Mouse (Mus musculus): ENCODE results near the gene Myt1l. TPM values are rescaled to one million over a fixed set of nuclear protein-coding genes. Genes with fewer than 3 reads are reported as not detected.

The Myt1l gene
- total RNA-seq, 1 experiment from 2014 or later = not detected

- no peak for ATAC-seq (replicated peaks; ENCODE audit: low read depth, poor library complexity, severe bottlenecking)
These were observed 344.1 kb downstream of the Myt1l start for GRCm38 (mm10) chr12:29872156-29872815.

DNA sequence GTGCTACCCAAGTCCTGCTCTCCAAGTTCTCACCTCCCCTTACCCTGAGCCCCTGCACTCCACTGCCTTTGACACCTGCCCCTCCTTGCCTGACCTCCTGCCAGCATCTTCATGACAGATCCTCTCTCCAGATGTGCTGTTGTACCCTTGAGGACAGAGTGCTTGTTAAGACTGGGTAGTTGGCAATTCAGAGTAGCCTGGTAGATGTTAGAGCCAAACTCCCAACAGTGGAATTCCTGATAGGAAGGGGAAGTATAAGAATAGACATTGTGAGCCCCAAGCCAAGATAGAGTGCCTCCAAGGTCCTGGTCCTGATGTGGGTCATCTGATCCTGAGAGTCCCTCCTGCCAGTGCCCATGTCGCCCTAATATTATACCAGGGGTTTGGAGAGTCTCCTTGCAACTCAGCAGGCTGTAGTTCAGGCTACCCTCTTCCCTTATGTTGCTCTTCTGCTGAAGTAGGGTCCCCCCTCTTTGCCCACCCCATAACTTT lies 345.1 kb downstream of the Myt1l start:
- ATAC-seq (replicated peaks; ENCODE audit: low read depth, poor library complexity, severe bottlenecking) = no peak

DNA sequence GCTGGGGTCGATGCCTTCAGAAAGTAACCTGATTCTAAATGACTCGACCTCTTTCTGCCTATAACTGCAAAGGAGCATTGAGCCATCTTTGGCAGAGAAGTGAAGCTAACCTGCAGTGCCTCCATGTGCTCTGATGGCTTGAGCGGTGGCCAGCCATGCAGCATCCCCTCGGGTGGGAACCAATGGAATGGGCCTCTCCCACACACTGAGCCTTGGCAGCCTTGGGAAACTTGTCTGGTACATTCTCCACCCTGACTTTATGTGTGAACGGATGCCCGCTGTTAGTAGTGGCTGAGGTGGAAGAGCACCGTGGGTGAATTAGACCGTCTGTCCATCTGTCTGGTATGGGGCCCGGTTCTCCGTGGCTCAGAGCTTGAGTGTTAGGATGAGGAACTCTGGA lies 349.8 kb downstream of the Myt1l start:
- ATAC-seq (replicated peaks; ENCODE audit: low read depth, poor library complexity, severe bottlenecking) = no peak

- no peak; the same call in 1 of the 2 replicates for ATAC-seq (replicated peaks; ENCODE audit: low read depth, poor library complexity, severe bottlenecking)
These were observed 354.9 kb downstream of the Myt1l start for GRCm38 (mm10) chr12:29882871-29883617.

DNA sequence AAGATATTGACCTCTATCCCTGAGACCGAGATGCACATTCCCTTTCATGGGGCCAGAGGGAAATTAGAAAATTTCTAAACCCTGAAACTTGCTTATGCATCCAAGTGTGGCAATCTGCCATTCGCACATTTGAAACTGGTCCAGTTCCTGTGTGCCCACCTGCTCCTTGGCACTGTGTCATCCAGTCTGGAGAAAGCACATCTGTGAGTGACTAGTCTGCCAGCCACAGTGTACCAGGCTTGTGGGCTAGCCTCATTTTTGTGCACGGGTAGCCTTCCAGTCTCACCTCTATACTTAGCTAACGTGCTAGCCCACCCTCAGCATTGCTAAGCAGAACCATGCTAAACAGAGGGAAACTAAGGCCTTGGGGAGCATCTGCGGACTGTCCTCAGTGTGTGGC lies 356.2 kb downstream of the Myt1l start:
- no peak for ATAC-seq (replicated peaks; ENCODE audit: low read depth, poor library complexity, severe bottlenecking)

DNA sequence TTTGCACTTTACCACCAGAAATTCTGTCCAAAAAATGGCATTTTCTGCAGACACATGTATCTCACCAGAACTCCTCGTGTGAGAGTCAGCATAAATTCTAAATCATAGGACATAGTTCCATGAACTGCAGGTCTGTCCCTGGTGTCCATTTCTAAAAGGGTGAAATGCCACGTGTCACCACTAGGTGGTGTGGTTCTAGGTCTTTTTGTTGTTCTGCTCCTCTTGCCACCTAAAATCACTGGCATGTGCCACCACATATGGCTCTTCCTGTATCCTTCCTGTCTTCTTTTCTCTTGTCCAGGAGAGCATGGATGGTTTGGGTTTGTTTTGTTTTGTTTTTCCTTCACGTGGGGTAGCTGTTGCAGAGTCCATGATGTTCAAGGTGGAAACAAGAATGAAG lies 366.5 kb downstream of the Myt1l start:
- no peak for ATAC-seq (replicated peaks; ENCODE audit: low read depth, poor library complexity, severe bottlenecking)

DNA sequence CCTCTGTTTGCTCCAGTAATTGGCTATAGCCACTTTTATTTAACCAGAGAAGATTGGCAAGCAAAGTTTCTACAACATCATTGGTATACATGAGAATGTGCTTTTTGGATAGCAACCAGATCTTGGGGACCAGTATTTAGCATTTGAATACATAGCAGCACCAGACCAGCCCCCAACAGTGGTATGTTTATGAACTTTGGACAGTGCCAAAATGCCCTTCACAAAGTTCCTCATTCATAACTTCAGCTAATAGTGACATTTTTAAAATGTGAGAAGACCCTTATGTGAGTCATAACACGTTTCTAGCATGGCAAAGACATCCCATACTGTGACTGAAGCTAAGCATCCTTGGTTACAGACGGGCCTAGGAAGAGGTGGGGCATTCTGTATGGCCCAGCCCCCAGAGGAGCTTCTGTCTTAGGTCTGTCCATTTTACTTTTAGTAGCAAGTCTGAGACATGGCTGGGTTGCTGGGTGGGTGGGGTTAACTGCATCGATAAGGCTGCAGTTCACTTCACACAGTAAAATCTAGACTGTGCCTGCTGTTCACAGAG lies 369.4 kb downstream of the Myt1l start:
- no peak for ATAC-seq (replicated peaks; ENCODE audit: low read depth, poor library complexity, severe bottlenecking)

GRCm38 (mm10) chr12:29904101-29904874 lies 376.1 kb downstream of the Myt1l start:
- no peak for ATAC-seq (replicated peaks; ENCODE audit: low read depth, poor library complexity, severe bottlenecking)

DNA sequence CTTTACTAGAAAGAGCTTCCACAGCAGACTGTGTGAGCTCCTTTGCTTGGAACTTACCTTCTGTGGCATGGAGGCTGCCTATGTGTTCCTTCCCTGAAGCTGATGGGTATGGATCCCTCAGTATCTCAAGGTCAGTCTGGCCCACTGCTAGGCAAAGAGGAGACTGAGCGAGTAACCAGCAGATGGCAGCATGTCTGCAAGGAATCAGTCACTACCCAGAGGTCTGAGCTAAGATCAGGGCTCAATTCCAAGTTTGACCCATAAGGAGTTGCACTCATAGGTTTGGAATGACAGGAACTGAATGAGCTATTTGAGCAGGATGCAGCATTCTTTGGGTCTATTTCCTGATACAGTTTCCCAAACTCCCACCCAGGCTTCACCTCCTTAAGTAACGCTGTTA lies 378.9 kb downstream of the Myt1l start:
- no peak for ATAC-seq (replicated peaks; ENCODE audit: low read depth, poor library complexity, severe bottlenecking)

DNA sequence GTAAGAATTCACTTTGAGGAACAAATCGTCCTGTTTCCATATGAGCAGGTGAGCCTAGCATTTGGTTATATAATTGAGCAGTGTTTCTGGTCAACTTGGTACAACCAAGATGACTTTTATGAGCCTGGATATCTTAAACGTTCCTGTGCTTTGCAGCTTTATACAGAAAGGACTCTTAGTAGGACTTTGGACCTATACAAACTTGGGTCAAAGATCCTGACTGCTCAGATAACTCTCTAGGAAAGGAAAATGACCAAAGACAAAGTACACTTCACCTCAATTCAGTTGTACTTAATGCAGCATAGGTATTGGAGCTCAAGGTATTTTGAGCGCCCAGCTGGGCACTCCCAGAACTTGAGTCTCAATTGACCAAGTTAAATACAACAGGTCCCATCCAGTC lies 388.0 kb downstream of the Myt1l start:
- ATAC-seq (replicated peaks; ENCODE audit: low read depth, poor library complexity, severe bottlenecking) = no peak

DNA sequence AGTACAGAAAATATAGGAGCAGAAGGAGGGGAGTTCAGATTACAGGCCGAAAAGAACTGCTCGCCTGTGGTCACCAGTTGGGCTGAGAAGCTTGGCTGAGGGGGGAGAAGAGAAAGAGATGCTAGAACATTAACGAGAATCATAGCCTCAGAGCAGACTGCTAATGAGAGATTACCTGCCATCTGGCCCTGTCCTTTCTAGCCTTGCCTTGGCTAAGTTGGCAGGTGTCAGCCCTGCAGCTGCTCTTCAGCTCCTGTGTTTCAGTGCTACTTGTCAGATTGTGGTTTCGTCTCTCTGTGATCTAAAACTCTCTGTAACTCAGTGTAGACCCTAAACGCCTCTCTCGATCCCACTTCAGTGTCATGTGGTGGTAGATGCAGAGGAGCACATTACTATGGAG lies 388.6 kb downstream of the Myt1l start:
- no peak for ATAC-seq (replicated peaks; ENCODE audit: low read depth, poor library complexity, severe bottlenecking)

DNA sequence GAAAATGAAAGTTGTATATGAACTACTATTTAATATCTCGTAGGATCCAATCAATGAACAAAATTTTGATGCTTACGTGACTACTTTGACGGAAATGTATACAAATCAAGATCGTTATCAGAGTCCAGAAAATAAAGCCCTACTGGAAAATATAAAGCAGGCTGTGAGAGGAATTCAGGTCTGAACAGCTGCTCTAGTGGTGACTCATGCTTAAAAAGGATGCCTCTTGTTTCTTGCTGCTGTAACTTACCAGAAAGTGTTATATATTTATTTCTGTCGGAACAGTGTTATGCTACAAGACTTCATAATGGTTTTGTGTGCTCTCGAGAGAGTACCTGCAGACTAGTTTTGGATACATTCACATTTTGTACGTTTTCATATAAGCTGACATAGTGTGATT lies 392.1 kb downstream of the Myt1l start:
- ATAC-seq (replicated peaks; ENCODE audit: low read depth, poor library complexity, severe bottlenecking) = no peak

GRCm38 (mm10) chr12:29921481-29921880 lies 393.3 kb downstream of the Myt1l start:
- ATAC-seq (replicated peaks; ENCODE audit: low read depth, poor library complexity, severe bottlenecking) = no peak

- no peak for ATAC-seq (replicated peaks; ENCODE audit: low read depth, poor library complexity, severe bottlenecking)
These were observed 398.7 kb downstream of the Myt1l start for GRCm38 (mm10) chr12:29926896-29927295.

DNA sequence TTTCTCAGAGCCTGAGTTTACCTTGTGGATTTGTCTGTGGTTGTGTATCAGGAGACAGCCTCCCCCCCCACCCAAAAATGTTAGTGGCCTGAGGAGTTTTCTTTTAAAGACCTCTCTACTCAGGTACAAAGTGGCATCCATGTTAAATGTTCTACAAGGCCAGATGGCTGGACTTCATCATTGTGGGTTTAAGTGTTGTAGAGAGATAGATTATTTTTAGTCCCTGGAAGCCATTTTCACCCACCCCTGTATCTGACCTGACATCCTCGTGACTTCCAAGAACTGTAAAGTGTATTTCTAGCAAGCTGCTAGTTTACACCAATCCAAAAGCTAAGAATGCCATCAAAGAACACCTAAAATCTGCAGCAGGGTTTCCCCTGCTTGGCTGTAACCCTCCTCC lies 402.4 kb downstream of the Myt1l start:
- ATAC-seq (replicated peaks; ENCODE audit: low read depth, poor library complexity, severe bottlenecking) = no peak

DNA sequence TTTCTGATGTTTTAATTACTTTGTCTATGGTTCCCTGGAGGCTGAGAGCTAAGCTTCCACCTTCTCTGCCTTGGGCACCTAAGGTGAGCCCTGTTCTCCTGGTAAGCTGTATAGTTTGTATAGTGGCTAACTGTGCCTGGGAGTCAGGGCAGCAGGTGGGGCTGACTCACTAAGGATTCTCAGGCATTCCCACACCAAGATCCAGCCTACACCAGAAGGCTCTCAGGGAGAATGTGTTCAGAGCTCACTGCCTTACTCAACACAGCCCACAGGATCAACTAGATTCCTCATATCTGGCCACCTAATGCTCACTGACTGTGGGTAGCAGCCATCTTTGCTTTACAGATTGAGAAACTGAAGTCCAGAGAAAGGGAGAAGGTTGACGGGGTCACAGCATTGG lies 404.8 kb downstream of the Myt1l start:
- ATAC-seq (replicated peaks; ENCODE audit: low read depth, poor library complexity, severe bottlenecking) = no peak

DNA sequence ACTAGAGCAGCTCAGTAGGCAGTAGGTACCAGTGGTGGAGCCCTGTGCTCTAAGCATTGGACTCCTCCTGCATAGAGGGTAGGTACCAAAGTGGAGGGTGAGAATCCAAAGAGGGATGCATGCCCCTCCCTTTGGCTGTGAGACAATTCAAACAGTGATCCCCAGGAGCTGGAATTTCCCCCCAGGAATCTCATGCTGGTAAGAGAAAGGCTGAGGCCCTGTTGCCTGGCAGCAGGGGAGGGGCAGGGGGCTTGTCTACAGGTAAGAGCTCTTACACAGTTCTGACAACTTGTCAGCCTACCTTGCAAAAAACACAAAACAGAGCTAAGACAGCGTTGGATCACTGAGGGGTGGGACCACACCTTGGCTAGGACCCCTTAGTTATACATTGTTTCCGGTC lies 405.3 kb downstream of the Myt1l start:
- no peak for ATAC-seq (replicated peaks; ENCODE audit: low read depth, poor library complexity, severe bottlenecking)

DNA sequence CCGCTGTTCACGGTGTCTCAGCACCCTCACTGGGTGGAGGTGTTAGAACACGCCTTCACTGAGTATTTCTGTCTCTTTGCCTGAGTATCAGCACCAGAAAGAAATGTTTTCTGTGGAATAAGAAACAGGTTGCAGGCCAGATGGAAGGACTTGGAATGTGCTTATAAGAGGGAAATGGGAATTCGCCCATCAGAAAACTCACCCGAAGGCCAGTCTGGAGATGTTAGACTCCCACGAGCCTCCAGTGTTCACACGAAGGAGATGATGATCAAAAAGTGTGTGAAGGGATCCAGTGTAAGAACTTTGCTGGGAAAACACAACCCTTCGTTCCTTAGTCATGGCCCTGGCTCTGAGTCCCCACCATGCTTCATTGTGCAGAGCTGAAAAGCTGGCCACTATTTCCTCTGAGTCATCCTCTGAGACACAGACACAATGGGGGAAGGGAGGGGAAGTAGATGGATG lies 406.0 kb downstream of the Myt1l start:
- no peak for ATAC-seq (replicated peaks; ENCODE audit: low read depth, poor library complexity, severe bottlenecking)

DNA sequence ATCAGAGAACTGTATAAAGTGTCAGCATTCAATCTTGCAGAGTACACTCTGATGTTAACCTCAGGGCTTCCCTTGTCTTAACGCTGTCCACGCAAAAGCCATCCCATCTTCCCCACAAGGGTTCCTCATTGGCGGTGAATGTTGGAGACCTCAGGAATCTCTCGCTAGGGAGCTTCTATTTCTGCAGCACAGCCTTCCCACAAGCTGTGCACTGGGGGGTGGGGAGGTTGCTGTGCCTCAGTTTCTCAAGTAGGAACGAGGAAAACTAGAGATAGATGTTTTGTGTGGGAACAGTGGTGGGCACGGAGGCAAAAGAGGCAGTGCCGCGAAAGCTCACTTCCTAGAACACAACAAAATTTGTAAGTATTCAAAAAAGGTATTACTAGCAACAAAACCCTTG lies 409.1 kb downstream of the Myt1l start, which contains the start of gene Pxdn:
Gene Pxdn (plus strand): TSS at position 301 of the 400 bp plus-strand sequence.
- no peak for ATAC-seq (replicated peaks; ENCODE audit: low read depth, poor library complexity, severe bottlenecking)

- ATAC-seq (replicated peaks; ENCODE audit: low read depth, poor library complexity, severe bottlenecking) = no peak
These were observed 409.7 kb downstream of the Myt1l start for GRCm38 (mm10) chr12:29937851-29938375.

All from common myeloid progenitor, adult 5-6 weeks (primary cell).